Comparison of ENCODE assay signal across 7 mouse cellular contexts in the genomic region with DNA sequence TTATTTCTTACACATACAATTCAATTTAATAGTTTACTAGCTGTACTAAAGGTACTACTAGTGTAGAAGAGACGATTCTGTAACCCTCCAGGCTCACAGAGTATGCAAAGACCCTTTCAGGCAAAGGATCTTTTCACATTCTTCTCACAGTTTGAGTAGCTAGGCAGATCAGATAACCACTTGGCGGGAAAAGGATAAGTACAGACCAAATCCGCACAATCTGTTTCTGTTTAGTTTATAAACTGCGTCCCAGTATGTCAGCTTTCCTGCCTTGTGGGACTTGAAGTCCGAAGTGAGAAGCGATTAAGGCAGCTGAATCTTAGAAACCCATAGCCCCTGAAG. TPM values are rescaled to one million over a fixed set of nuclear protein-coding genes. Genes with fewer than 3 reads are reported as not detected.
DNase-seq lines count a peak whose midpoint lies in the region; ATAC-seq and TF ChIP-seq lines count a peak whose summit lies in the region.

No protein-coding gene starts in this region.

- ATAC-seq in lung, postnatal 0 days = no peak
- no peak for ATAC-seq in forebrain, embryonic 13.5 days
- ATAC-seq in limb, embryonic 15.5 days (ENCODE audit: insufficient number of reproducible peaks, low FRiP score, low TSS enrichment, low read depth) = no peak
- no peak for ATAC-seq in stomach, embryonic 16.5 days (ENCODE audit: insufficient read depth, low FRiP score)

- no peak for TF ChIP-seq EP300 in lung, postnatal 0 days (IDR thresholded peaks at IDR 0.05)

- no peaks in the 10 kb centered on the region for H3K4me1 ChIP-seq in lung, postnatal 0 days (ENCODE audit: insufficient read depth, low read depth, low read length)
- H3K4me1 ChIP-seq in forebrain, embryonic 13.5 days = peaks cover 15% of the 10 kb centered on the region
- 0 out of 2 replicates have a peak, but pooled peaks cover 2% of the 10 kb centered on the region for H3K4me1 ChIP-seq in limb, embryonic 15.5 days
- peaks cover 12% of the 10 kb centered on the region for H3K4me1 ChIP-seq in stomach, embryonic 16.5 days (ENCODE audit: control insufficient read depth, insufficient read depth, low read length)

- H3K4me3 ChIP-seq in lung, postnatal 0 days (ENCODE audit: low read depth, low read length) = peak overlapping the region; percentile 64
- peak overlapping the region; percentile 79 for H3K4me3 ChIP-seq in forebrain, embryonic 13.5 days
- peak overlapping the region; percentile 67 for H3K4me3 ChIP-seq in limb, embryonic 15.5 days
- peak overlapping the region; percentile 63 for H3K4me3 ChIP-seq in stomach, embryonic 16.5 days (replicated peaks; ENCODE audit: low read length)

- H3K9me3 ChIP-seq in lung, postnatal 0 days (ENCODE audit: low read length) = no peaks in the 10 kb centered on the region
- H3K9me3 ChIP-seq in forebrain, embryonic 13.5 days (replicated peaks) = no peaks in the 10 kb centered on the region
- no peaks in the 10 kb centered on the region for H3K9me3 ChIP-seq in limb, embryonic 15.5 days
- H3K9me3 ChIP-seq in stomach, embryonic 16.5 days (replicated peaks; ENCODE audit: control insufficient read depth, low read length) = no peaks in the 10 kb centered on the region

- 1% methylated on average over 6 of the region's 6 CpGs for WGBS in lung, postnatal 0 days
- WGBS in forebrain, embryonic 13.5 days = 0% methylated on average over 6 of the region's 6 CpGs
- 0% methylated on average over 6 of the region's 6 CpGs for WGBS in limb, embryonic 15.5 days
- under 1% methylated on average over 6 of the region's 6 CpGs for WGBS in stomach, embryonic 16.5 days

- peak overlapping the region; percentile 50 for H3K4me2 ChIP-seq in lung, postnatal 0 days (replicated peaks; ENCODE audit: low read depth, low read length)
- H3K4me2 ChIP-seq in forebrain, embryonic 13.5 days = peak overlapping the region; percentile 82
- peak overlapping the region; percentile 50 for H3K4me2 ChIP-seq in limb, embryonic 15.5 days
- peak overlapping the region; percentile 57 for H3K4me2 ChIP-seq in stomach, embryonic 16.5 days (ENCODE audit: low read depth, low read length)

- no peaks in the 10 kb centered on the region for H3K36me3 ChIP-seq in lung, postnatal 0 days (ENCODE audit: insufficient read depth, low read length)
- no peaks in the 10 kb centered on the region for H3K36me3 ChIP-seq in forebrain, embryonic 13.5 days (ENCODE audit: poor library complexity, severe bottlenecking)
- peaks cover 3% of the 10 kb centered on the region; the same call in 1 of the 2 replicates for H3K36me3 ChIP-seq in limb, embryonic 15.5 days
- H3K36me3 ChIP-seq in stomach, embryonic 16.5 days (ENCODE audit: control insufficient read depth, insufficient read depth, low read length) = no peaks in the 10 kb centered on the region

- no peak overlapping the region for H3K9ac ChIP-seq in lung, postnatal 0 days (replicated peaks; ENCODE audit: low read depth)
- H3K9ac ChIP-seq in forebrain, embryonic 13.5 days = peak overlapping the region; percentile 50; the same call in 1 of the 2 replicates
- H3K9ac ChIP-seq in limb, embryonic 15.5 days = no peak overlapping the region
- peak overlapping the region; percentile 70 for H3K9ac ChIP-seq in stomach, embryonic 16.5 days (ENCODE audit: low read length)

- no peak for TF ChIP-seq CTCF in lung, postnatal 0 days (IDR thresholded peaks at IDR 0.05)

- no peaks in the 10 kb centered on the region for H3K27me3 ChIP-seq in lung, postnatal 0 days (replicated peaks; ENCODE audit: insufficient read depth, low read length)
- H3K27me3 ChIP-seq in forebrain, embryonic 13.5 days = no peaks in the 10 kb centered on the region
- no peaks in the 10 kb centered on the region for H3K27me3 ChIP-seq in limb, embryonic 15.5 days
- H3K27me3 ChIP-seq in stomach, embryonic 16.5 days (ENCODE audit: control insufficient read depth, insufficient read depth, low read length) = no peaks in the 10 kb centered on the region

- H3K27ac ChIP-seq in lung, postnatal 0 days (ENCODE audit: low read length) = 0 out of 2 replicates have a peak overlapping the region, but pooled peaks have one; percentile 34
- no peak overlapping the region for H3K27ac ChIP-seq in forebrain, embryonic 13.5 days
- H3K27ac ChIP-seq in limb, embryonic 15.5 days = peak overlapping the region; percentile 94
- H3K27ac ChIP-seq in stomach, embryonic 16.5 days (ENCODE audit: low read length) = peak overlapping the region; percentile 82

- DNase-seq in lung, postnatal 0 days (ENCODE audit: low spot score) = no peak
- no peak for DNase-seq in lung, postnatal 4 days
- no peak for DNase-seq in adrenal gland, postnatal 25 days
- DNase-seq in urinary bladder, postnatal 36 days (ENCODE audit: low spot score in 2 of 2) = no peak

RNA-seq across cellular contexts. Expression of gene Brms1l, which starts 0.3 kb away (rescaled TPM):
- 24.9 and 25.3 TPM in 2 replicates for polyA plus RNA-seq in lung, postnatal 0 days (2015; fragmentation: Nextera tagmentation; extraction: Ambion mirVana)
- polyA plus RNA-seq in forebrain, embryonic 13.5 days (2015; fragmentation: Nextera tagmentation; extraction: Ambion mirVana) = 49.5 and 53.9 TPM in 2 replicates
- 43.8 and 45.0 TPM in 2 replicates for polyA plus RNA-seq in limb, embryonic 15.5 days (2015; fragmentation: Nextera tagmentation; extraction: Ambion mirVana)
- polyA plus RNA-seq in stomach, embryonic 16.5 days (2015; fragmentation: Nextera tagmentation; extraction: Ambion mirVana) = 33.4 and 35.1 TPM in 2 replicates
- 35.0 and 56.1 TPM in 2 replicates for total RNA-seq in adrenal gland, postnatal 25 days (2021)

RNA-seq across cellular contexts. Expression of gene Ralgapa1, which starts 14.9 kb away (rescaled TPM):
- 10.9 and 13.3 TPM in 2 replicates for polyA plus RNA-seq in lung, postnatal 0 days (2015; fragmentation: Nextera tagmentation; extraction: Ambion mirVana)
- polyA plus RNA-seq in forebrain, embryonic 13.5 days (2015; fragmentation: Nextera tagmentation; extraction: Ambion mirVana) = 14.1 and 14.3 TPM in 2 replicates
- 16.1 and 19.0 TPM in 2 replicates for polyA plus RNA-seq in limb, embryonic 15.5 days (2015; fragmentation: Nextera tagmentation; extraction: Ambion mirVana)
- polyA plus RNA-seq in stomach, embryonic 16.5 days (2015; fragmentation: Nextera tagmentation; extraction: Ambion mirVana) = 11.6 and 12.1 TPM in 2 replicates
- 84.1 and 99.9 TPM in 2 replicates for total RNA-seq in adrenal gland, postnatal 25 days (2021)

Comparison
In these comparisons a context has a peak if more than half of its experiments do, and no peak if none do; other contexts are left out.
1. H3K9ac ChIP-seq: peak in forebrain, embryonic 13.5 days (single experiment) and stomach, embryonic 16.5 days (single experiment); none in lung, postnatal 0 days (single experiment) and limb, embryonic 15.5 days (single experiment).
2. Peak in every context shown above with its lines, with median percentiles within 50 percentile points of each other: H3K4me2 ChIP-seq and H3K4me3 ChIP-seq.